Mouse (Mus musculus): Measurements from ENCODE around the gene Ndufa3. TPM values are rescaled to one million over a fixed set of nuclear protein-coding genes. Genes with fewer than 3 reads are reported as not detected.

Ndufa3 gene
- polyA plus RNA-seq, 1 experiment from 2014 or later, result 531 TPM

DNA sequence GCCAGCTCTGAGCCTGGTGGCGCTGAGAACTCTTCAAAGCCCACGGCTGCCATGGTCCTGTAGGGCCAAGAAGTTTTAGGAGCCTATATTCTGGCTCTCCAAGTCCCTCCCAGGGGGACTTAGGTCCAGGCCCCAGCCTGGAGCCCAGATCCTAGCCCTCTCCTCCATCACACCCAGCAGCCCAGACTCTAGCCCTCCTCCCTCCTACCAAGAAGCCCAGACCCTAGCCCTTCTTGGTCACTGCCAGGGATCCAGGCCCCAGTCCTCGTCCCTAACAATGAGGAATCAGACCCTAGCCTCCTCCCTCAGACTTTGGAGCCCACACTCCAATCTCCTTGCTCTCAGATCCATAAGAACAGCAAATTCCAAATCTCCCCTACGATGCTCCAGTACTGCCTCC lies 11.9 kb downstream of the Ndufa3 start:
- peak overlapping the region; percentile 96 for H3K4me2 ChIP-seq (ENCODE audit: low read depth, low read length)
- H3K27me3 ChIP-seq (replicated peaks; ENCODE audit: control insufficient read depth, insufficient read depth, low read length), result no peaks in the 10 kb centered on the region
- peak overlapping the region; percentile 57 for H3K4me3 ChIP-seq (ENCODE audit: low read length)
- ATAC-seq, result peak; percentile 42
- H3K36me3 ChIP-seq (ENCODE audit: control insufficient read depth, insufficient read depth, low read length), result no peaks in the 10 kb centered on the region
- H3K9ac ChIP-seq (ENCODE audit: low read depth, low read length), result peak overlapping the region; percentile 74
- H3K9me3 ChIP-seq (ENCODE audit: control insufficient read depth, low read length), result no peaks in the 10 kb centered on the region
- H3K27ac ChIP-seq (ENCODE audit: low read length), result no peak overlapping the region
- peaks cover 14% of the 10 kb centered on the region for H3K4me1 ChIP-seq (ENCODE audit: control insufficient read depth, insufficient read depth, low read length)
- 33% methylated on average over 4 of the region's 4 CpGs for WGBS

DNA sequence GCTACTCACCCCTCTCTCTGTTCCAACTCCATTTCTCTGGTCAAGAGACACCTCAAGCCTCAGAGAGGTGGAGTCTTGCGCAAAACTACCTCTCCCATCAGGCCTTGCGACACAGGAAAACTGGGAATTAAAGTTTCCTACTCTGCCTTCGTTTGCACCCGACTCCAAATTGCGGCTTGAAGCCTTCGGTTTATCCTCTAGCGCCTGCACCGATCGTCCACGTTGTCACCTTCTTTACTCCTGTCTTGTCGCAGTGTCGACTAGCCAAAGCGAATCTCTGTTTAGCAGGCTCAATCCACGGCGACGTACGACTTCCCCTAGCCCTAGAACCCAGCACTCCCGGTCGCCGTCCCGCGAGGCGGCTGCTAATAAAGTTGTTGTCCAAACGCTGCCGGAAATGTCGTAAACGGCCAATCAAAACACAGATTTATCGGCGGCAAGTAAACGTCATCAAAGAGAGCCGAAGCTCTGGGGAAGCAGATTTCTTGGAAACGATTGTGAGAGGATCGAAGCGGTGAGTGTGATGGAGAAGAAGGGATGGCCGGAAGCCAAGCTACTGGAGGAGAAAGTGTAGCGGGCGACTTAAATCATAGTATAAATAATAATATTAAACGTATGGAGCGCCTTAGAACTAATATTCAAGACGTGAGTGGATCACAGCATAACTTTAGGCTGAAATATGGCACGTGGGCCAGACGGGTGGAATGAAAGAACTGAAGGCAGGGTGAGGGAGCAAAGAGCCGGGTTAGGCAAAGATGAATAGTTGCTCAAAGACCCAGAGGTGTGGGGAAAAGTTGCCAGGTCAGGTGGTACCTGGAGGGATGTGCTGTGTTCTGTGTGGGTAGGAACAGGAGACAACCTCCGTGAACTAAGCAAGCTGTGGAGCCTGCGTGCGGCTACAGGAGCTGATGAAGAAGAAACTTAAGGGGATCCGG lies 12.6 kb downstream of the Ndufa3 start, which contains the start of the genes Tfpt and Prpf31:
Gene Tfpt (minus strand): TSS at position 387 of the 935 bp plus-strand sequence.
Gene Prpf31 (plus strand): TSS at position 443 of the 935 bp plus-strand sequence.
- H3K9me3 ChIP-seq (ENCODE audit: control insufficient read depth, low read length), result no peaks in the 10 kb centered on the region
- peak; percentile 94 for ATAC-seq
- H3K4me2 ChIP-seq (ENCODE audit: low read depth, low read length), result peak within 1 kb of the TSS; percentile 96
- H3K4me3 ChIP-seq (ENCODE audit: low read length), result peak within 1 kb of the TSS; percentile 57
- H3K36me3 ChIP-seq (ENCODE audit: control insufficient read depth, insufficient read depth, low read length), result no peaks in the 10 kb centered on the region
- H3K4me1 ChIP-seq (ENCODE audit: control insufficient read depth, insufficient read depth, low read length), result peaks cover 14% of the 10 kb centered on the region
- H3K27me3 ChIP-seq (replicated peaks; ENCODE audit: control insufficient read depth, insufficient read depth, low read length), result no peaks in the 10 kb centered on the region
- peak within 1 kb of the TSS; percentile 53 for H3K27ac ChIP-seq (ENCODE audit: low read length)
- WGBS, result under 1% methylated on average over 47 of the region's 47 CpGs
- peak within 1 kb of the TSS; percentile 74 for H3K9ac ChIP-seq (ENCODE audit: low read depth, low read length)

DNA sequence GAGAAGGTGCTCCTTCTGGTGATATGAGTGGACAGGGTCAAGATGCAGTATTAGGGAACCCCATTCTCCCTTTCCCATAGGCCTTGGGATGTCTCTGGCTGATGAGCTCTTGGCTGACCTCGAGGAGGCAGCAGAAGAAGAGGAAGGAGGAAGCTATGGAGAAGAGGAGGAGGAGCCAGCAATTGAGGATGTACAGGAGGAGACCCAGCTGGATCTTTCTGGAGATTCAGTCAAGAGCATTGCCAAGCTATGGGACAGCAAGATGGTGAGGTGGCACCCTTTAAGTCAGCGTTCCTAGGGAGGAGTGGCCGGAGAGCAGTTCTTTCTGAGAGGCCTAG lies 13.3 kb downstream of the Ndufa3 start:
- H3K9ac ChIP-seq (ENCODE audit: low read depth, low read length), result peak overlapping the region; percentile 74
- H3K36me3 ChIP-seq (ENCODE audit: control insufficient read depth, insufficient read depth, low read length), result no peaks in the 10 kb centered on the region
- H3K4me3 ChIP-seq (ENCODE audit: low read length), result peak overlapping the region; percentile 57
- no peaks in the 10 kb centered on the region for H3K27me3 ChIP-seq (replicated peaks; ENCODE audit: control insufficient read depth, insufficient read depth, low read length)
- no peaks in the 10 kb centered on the region for H3K9me3 ChIP-seq (ENCODE audit: control insufficient read depth, low read length)
- 50% methylated on average over 3 of the region's 3 CpGs for WGBS
- H3K4me2 ChIP-seq (ENCODE audit: low read depth, low read length), result peak overlapping the region; percentile 84
- peak; percentile 7 for ATAC-seq
- no peak overlapping the region for H3K27ac ChIP-seq (ENCODE audit: low read length)
- H3K4me1 ChIP-seq (ENCODE audit: control insufficient read depth, insufficient read depth, low read length), result peaks cover 14% of the 10 kb centered on the region

DNA sequence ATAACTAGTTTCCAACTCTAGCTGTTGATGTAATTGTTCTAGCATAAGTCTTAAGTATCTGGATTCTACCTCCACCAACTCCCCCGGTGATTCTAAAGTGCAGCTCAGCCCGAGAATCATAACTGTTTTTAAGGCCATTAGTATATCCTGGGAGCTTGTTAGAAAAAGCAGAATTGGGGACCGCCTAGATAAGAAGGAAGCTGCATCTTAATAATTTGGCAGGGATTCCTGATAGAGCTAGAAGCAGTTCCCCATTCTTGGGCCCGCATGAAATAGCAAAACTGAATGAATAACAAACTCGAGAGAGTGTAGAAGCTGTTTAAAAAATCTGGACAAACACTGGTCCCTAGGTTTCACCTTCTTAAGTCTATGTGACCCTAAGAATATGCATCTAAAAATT lies 26.2 kb downstream of the Ndufa3 start:
- Histone ChIP-seq H3K36me3 (ENCODE audit: control insufficient read depth, insufficient read depth, low read length) (peaks cover 18% of the 10 kb centered on the region), H3K9ac (ENCODE audit: low read depth, low read length) (no peak overlapping the region), H3K9me3 (ENCODE audit: control insufficient read depth, low read length) (no peaks in the 10 kb centered on the region), H3K27ac (ENCODE audit: low read length) (no peak overlapping the region), H3K4me2 (ENCODE audit: low read depth, low read length) (no peak overlapping the region), H3K4me3 (ENCODE audit: low read length) (no peak overlapping the region), H3K4me1 (ENCODE audit: control insufficient read depth, insufficient read depth, low read length) (peaks cover 27% of the 10 kb centered on the region), H3K27me3 (replicated peaks; ENCODE audit: control insufficient read depth, insufficient read depth, low read length) (no peaks in the 10 kb centered on the region)
- WGBS, result 64% methylated on average over 5 of the region's 5 CpGs
- ATAC-seq, result no peak

DNA sequence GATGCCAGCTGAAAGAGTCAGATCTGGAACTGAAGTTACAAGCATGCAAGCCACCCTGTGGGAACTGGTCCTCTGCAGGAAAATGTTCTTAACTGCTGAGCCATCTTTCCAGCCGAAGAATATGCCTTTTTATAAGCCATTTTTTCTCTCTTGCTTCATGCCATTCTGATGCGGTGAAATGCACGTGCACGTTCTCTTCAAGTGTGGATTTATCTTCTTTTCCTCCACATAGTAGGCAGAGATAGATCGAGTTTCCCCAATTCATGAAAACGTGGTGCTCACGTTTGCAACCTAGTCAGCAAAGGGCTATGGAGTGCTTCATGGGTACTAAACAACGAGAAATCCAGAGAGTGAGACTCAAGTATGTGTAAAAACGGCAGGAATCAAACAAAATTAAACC lies 26.7 kb downstream of the Ndufa3 start:
- no peak for ATAC-seq
- Histone ChIP-seq H3K4me2 (ENCODE audit: low read depth, low read length) (peak overlapping the region; percentile 69), H3K27ac (ENCODE audit: low read length) (peak overlapping the region; percentile 54; the same call in 1 of the 2 replicates), H3K36me3 (ENCODE audit: control insufficient read depth, insufficient read depth, low read length) (peaks cover 16% of the 10 kb centered on the region), H3K27me3 (replicated peaks; ENCODE audit: control insufficient read depth, insufficient read depth, low read length) (no peaks in the 10 kb centered on the region), H3K9ac (ENCODE audit: low read depth, low read length) (peak overlapping the region; percentile 43), H3K4me3 (ENCODE audit: low read length) (peak overlapping the region; percentile 46), H3K4me1 (ENCODE audit: control insufficient read depth, insufficient read depth, low read length) (peaks cover 28% of the 10 kb centered on the region), H3K9me3 (ENCODE audit: control insufficient read depth, low read length) (no peaks in the 10 kb centered on the region)
- 18% methylated on average over 9 of the region's 9 CpGs for WGBS

DNA sequence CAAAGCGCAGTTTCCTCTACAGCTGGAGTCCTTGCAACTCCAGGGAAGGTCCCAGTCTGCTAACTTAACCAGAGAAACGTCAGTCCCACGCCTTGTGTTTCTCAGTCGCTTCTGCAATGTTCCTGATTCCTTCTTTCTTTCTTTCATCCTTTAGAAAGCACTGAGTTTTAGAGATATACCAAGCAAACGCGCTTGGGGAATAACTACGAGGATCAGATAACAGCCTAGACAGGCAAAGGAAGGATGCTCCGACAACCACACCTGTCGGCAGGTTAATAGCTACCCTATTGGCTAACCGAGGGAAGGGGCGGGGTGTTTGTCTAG lies 27.1 kb downstream of the Ndufa3 start:
- no peaks in the 10 kb centered on the region for H3K9me3 ChIP-seq (ENCODE audit: control insufficient read depth, low read length)
- WGBS, result under 1% methylated on average over 11 of the region's 11 CpGs
- peaks cover 15% of the 10 kb centered on the region for H3K36me3 ChIP-seq (ENCODE audit: control insufficient read depth, insufficient read depth, low read length)
- peak; percentile 0 for ATAC-seq
- 0 out of 2 replicates have a peak overlapping the region, but pooled peaks have one; percentile 43 for H3K9ac ChIP-seq (ENCODE audit: low read depth, low read length)
- no peaks in the 10 kb centered on the region for H3K27me3 ChIP-seq (replicated peaks; ENCODE audit: control insufficient read depth, insufficient read depth, low read length)
- H3K27ac ChIP-seq (ENCODE audit: low read length), result peak overlapping the region; percentile 54
- H3K4me1 ChIP-seq (ENCODE audit: control insufficient read depth, insufficient read depth, low read length), result peaks cover 28% of the 10 kb centered on the region
- peak overlapping the region; percentile 69 for H3K4me2 ChIP-seq (ENCODE audit: low read depth, low read length)
- H3K4me3 ChIP-seq (ENCODE audit: low read length), result peak overlapping the region; percentile 46

DNA sequence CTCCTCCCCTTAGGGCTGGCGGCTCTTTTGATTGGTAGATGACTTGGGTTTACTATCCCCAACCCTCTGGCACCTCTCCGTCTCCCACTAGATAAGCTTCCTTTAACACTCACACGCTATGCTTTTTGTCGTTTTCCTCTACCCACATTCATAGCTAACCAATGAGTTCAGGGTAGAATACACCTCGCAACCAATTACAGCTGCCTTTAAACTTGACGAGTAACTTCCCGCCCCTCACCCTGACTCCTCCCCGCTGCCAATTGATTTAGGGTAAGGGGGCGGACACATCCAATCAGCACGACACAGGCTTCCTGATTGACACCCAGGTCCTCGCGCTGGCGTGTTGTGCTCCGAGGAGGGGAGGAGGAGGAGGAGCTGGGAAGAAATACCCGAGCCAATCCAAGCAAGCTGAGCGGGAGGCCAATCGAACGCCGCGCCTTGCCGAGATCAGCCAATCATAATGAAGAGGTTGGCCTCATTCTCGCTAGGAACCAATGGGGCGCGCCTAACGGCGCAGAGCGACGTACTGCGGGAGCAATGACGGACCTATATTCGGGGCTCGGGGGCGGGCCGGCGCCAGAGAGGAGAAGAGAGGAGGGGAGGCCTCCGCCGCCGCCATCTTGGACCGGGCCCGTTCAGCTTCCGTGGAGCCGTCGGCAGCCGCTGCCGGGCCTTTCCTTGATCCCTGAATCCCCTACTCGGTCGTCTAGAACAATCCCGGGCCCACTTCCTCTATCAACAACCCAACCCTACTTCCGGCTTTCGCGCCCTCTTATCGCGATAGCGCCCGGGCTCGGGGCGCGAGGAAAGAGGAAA lies 27.7 kb downstream of the Ndufa3 start, which contains the start of gene Cnot3:
Gene Cnot3 (plus strand): TSS at position 597 of the 816 bp plus-strand sequence.
- Histone ChIP-seq H3K4me2 (ENCODE audit: low read depth, low read length) (peak within 1 kb of the TSS; percentile 90), H3K4me1 (ENCODE audit: control insufficient read depth, insufficient read depth, low read length) (peaks cover 30% of the 10 kb centered on the region), H3K4me3 (ENCODE audit: low read length) (peak within 1 kb of the TSS; percentile 98), H3K27me3 (replicated peaks; ENCODE audit: control insufficient read depth, insufficient read depth, low read length) (no peaks in the 10 kb centered on the region), H3K9ac (ENCODE audit: low read depth, low read length) (peak within 1 kb of the TSS; percentile 100), H3K36me3 (ENCODE audit: control insufficient read depth, insufficient read depth, low read length) (peaks cover 9% of the 10 kb centered on the region), H3K9me3 (ENCODE audit: control insufficient read depth, low read length) (no peaks in the 10 kb centered on the region), H3K27ac (ENCODE audit: low read length) (peak within 1 kb of the TSS; percentile 98)
- under 1% methylated on average over 55 of the region's 58 CpGs for WGBS
- ATAC-seq, result peak; percentile 99

DNA sequence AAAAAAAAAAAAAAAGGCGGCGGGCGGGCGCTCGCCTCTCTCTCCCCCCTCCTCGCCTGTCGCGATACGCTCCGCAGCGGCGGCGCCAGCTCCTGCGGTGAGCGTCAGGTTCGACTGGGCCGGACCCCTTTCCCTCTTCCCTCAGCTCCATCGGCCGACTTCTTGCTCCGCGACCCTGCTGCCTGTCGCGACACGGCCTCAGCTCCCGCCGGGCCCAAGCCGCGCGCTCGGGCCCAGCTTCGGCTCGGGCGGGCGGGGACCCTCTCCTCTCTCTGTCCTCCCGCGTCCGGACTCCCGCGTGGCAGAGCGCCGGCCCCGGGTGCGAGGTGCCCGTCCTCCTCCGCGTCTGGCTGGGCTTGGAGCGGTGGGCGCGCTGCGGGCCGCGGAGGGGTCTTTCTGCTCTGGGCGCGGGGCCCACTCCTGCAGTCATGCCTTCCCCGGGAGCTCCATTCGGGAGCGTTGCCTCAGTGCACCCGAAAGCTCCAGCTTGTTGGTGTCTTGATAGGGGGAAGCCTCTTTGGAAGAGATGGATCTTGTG lies 28.4 kb downstream of the Ndufa3 start:
- Histone ChIP-seq H3K4me1 (ENCODE audit: control insufficient read depth, insufficient read depth, low read length) (peaks cover 30% of the 10 kb centered on the region), H3K27ac (ENCODE audit: low read length) (peak overlapping the region; percentile 98), H3K36me3 (ENCODE audit: control insufficient read depth, insufficient read depth, low read length) (peaks cover 7% of the 10 kb centered on the region; the same call in 1 of the 2 replicates), H3K9me3 (ENCODE audit: control insufficient read depth, low read length) (no peaks in the 10 kb centered on the region), H3K27me3 (replicated peaks; ENCODE audit: control insufficient read depth, insufficient read depth, low read length) (no peaks in the 10 kb centered on the region), H3K9ac (ENCODE audit: low read depth, low read length) (peak overlapping the region; percentile 100), H3K4me3 (ENCODE audit: low read length) (peak overlapping the region; percentile 98), H3K4me2 (ENCODE audit: low read depth, low read length) (peak overlapping the region; percentile 90)
- 0% methylated on average over 54 of the region's 58 CpGs for WGBS
- ATAC-seq, result peak; percentile 8

DNA sequence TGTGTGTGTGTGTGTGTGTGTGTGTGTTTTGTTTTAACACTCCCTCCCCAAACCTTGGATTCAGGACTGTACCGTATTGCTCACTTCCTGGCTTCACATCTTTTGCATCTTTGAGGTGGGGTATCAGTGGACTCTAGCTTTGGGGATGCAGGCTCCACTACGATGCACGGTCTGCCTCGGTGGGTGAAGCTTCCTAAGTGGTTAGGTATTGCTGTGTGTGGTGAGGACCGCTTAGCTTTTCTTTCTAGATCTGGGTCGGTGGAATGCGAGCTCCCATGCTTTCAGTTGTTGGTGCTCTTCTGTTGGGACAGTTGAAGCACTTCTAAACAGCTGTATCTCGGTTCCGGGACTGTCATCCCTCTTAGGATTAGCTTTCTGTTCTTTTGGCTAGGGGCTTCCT lies 29.0 kb downstream of the Ndufa3 start:
- Histone ChIP-seq H3K9me3 (ENCODE audit: control insufficient read depth, low read length) (no peaks in the 10 kb centered on the region), H3K9ac (ENCODE audit: low read depth, low read length) (peak overlapping the region; percentile 100), H3K4me1 (ENCODE audit: control insufficient read depth, insufficient read depth, low read length) (peaks cover 30% of the 10 kb centered on the region), H3K4me3 (ENCODE audit: low read length) (peak overlapping the region; percentile 98), H3K27me3 (replicated peaks; ENCODE audit: control insufficient read depth, insufficient read depth, low read length) (no peaks in the 10 kb centered on the region), H3K36me3 (ENCODE audit: control insufficient read depth, insufficient read depth, low read length) (peaks cover 4% of the 10 kb centered on the region), H3K27ac (ENCODE audit: low read length) (peak overlapping the region; percentile 98; the same call in 1 of the 2 replicates), H3K4me2 (ENCODE audit: low read depth, low read length) (peak overlapping the region; percentile 90)
- 13% methylated on average over 9 of the region's 9 CpGs for WGBS
- ATAC-seq, result no peak
